Mouse (Mus musculus): ENCODE measurements around the gene Ccdc85c.

Gene Ccdc85c

GRCm38 (mm10) chr12:108294620-108295019 lies 19.4 kb upstream of the Ccdc85c start:
- DNase-seq (ENCODE audit: low read depth): no peak

DNA sequence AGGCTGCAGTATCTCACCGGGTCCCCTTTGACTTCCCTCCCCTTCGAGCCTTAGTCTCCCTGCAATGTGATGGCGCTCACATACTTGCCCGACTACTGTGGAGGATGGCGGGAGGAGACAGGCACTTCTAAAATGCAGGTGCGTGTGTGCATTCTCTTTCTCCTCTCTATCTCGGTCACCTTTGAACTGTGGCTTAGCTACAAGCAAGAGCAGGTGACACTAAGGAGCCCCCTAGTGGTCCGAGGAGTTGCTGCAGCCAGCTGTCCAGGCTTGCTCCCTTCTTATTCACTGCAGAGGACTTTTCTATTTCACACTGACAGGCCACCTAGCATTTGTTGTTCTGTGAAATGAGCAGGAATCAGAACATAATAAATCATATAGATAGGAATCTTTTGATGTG lies 17.7 kb upstream of the Ccdc85c start:
- no peak for DNase-seq (ENCODE audit: low read depth)

DNA sequence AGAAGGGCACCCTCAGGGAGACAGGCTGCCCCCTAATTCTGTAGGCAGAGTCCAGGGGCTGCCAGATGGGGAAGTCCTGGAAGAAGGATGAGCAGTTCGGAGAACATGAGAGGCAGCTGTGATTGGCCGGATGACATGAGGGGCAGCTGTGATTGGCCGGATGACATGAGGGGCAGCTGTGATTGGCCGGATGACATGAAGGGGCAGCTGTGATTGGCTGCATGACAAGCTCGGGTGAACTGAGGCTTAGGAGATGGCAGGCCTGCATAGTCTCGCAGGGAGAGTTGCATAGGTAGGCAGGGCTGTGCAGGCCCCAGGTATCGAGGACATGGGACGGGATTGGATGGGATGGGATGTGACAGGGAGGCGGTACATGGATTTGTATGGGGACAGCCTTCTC lies 17.2 kb upstream of the Ccdc85c start:
- DNase-seq (ENCODE audit: low read depth): no peak

GRCm38 (mm10) chr12:108288127-108288880 lies 13.1 kb upstream of the Ccdc85c start:
- no peak for DNase-seq (ENCODE audit: low read depth)

- no peak for DNase-seq (ENCODE audit: low read depth)
Observed at GRCm38 (mm10) chr12:108287011-108287410, 11.8 kb upstream of the Ccdc85c start.

DNA sequence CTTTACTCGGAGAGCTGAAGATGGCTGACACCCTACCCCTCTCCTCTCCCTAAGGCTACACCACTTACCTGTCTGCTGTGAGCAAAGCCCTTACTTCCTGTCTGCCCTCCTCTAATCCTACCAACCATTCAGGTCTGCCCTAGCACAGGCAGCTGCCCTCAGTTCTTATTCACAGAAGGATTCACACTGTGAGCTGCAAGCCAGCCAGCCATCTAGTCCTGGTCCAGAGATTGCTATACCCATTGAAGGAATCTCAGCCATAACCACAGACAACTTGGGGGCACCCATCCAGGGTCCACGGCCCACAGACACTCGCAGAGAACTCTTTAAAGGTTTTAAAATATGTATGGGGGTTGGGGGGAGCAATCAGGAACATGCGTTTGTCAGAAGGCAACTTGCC lies 11.2 kb upstream of the Ccdc85c start:
- DNase-seq (ENCODE audit: low read depth): no peak

DNA sequence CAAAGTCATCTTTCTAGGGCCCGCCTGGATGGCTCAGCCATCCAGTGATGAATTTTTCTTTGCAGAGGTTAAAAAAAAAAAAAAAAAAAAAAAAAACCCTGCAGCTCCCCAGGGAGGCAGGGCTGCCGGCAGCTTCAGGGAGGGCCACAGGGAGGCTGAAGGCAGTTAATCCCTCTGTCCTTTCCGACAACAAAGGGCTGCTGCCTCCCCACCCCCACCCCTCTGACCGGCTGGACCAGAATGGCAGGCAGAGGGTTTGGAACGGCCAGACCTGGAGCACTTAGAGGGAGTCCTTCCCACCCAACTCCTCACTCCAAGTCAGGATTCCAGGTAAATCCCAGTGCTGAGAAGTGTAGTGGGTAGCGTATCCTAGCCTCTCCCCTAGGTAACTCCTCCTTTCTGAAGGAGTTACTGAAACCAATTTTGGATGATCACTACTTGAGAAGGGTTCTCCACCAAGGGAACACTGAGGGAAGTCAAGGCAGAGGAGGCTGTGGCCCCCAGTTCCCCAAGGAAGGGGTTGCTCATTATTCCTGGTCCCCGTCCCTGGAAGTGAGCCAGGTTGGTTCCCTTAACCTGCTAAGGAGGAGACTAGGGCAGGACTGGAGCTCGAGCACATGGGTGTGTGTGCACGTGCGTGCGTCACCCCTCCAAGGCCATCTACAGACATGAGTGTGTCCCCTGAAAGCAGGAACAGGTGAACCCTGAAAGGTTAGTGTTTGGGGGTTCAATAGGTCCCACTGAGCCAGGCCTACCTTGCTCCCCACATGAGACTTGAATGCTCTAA lies 10.2 kb upstream of the Ccdc85c start:
- DNase-seq (ENCODE audit: low read depth): no peak

DNA sequence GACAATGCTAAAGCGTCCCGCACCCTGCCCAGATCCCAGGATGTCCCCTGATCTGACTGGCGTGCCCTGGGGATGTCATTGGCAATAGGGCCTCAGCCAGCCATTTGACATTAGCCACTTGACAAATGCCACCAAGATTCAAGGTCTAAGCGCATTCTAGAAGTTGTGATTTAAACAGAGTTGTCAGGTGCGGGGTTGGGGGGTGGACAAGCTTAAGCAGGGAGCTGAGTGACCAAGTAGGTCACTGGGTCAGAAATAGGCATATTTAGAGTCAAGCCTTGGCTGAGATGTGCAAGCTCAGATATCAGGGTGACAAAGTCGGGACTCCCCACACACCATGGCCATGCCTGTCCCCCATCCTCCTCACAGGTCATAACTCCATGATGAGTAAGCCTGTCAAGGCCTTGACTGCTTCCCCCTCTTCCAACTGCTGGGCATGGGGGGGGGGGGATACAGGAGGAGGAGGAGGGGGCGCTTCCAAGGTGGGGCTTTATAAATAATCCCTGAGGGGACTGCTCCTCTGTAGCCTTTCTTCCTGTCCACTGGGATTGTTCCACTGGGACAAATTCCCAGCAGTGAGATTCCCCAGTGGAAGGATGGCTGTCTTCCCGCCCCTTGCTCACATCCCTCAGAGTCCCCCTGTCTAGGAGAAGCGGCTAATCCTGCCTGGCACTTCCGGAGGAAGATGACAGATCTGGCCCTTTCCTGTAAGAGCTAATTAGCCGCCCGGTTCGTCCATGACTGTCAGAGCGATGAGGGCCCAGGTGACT lies 9.4 kb upstream of the Ccdc85c start:
- DNase-seq (ENCODE audit: low read depth): no peak

DNA sequence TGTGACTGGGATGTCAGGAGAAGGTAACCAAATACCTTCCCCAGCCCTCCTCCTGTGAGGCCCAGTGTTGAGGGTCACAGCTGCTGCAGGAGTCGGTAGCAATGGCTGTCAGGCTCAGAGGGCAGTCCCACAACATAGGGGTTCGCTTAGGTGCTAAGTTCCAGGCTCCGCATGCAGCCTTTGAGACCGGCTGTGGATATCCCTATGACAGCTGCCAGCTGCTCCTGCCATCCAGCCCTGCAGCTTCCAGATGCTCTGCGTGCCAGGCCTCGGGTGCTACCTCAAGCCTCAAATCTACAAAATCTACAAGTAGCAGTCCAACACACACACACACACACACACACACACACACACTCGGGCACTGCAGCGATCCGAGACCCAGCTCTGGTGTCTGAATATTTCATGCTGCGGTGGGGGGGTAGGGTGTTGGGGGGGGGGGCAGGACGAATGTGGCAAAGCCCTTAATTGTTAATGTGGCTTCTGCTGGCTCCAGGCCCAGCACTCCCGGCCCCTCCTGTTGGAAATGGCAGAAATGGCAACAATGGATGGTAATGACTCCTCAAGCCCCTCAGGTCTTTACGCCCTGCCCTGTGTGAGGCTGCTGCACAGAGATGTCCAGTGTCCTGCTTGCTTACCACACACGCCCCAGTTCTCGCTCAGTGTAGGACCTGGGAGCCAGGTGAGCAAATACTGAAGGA lies 3.1 kb upstream of the Ccdc85c start:
- no peak for DNase-seq (ENCODE audit: low read depth)

DNA sequence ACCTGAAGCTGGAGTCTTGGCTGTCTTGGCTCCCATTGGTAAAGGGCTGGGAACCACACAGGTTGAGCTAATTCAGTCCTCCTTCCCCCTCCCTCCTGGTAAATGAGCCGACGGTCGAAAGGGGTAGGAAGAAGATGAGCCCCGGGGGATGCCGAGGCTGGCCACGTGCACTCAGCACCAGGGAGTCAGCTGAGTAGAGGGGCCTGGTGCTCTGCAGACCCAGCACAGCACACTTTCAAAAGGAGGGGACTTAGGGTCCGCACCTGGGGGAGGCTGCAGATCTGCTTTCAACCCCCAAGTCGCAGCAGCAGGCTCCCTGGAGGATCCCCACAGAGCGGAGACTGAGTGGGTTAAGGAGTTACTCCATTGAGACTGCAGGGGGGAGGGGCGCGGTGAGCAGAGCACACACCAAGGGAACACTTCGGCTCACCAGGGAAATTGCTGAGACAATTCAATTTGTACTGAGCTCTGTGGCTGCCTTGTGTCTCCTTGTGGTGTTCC lies 2.2 kb upstream of the Ccdc85c start:
- no peak for DNase-seq (ENCODE audit: low read depth)

GRCm38 (mm10) chr12:108275920-108276822 lies 946 bp upstream of the Ccdc85c start:
- no peak for DNase-seq (ENCODE audit: low read depth)

- DNase-seq (ENCODE audit: low read depth): peak; percentile 84
Observed at GRCm38 (mm10) chr12:108275508-108275890, 274 bp upstream of the Ccdc85c start.

DNA sequence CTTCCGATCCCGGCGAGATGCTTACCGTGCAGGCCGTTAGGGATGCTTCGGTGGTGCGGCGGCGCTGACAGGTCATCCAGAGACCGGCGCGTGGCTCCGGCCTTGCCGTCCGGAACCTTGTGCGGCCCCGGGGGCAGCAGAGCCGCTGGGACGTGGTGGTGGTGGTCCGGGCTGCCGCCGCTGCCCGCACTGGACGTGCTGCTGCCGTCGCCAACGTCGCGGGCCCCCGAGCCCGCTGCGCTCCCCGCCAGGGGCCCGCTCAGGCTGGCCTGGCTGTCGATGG lies 971 bp downstream of the Ccdc85c start:
- no peak for DNase-seq (ENCODE audit: low read depth)

DNA sequence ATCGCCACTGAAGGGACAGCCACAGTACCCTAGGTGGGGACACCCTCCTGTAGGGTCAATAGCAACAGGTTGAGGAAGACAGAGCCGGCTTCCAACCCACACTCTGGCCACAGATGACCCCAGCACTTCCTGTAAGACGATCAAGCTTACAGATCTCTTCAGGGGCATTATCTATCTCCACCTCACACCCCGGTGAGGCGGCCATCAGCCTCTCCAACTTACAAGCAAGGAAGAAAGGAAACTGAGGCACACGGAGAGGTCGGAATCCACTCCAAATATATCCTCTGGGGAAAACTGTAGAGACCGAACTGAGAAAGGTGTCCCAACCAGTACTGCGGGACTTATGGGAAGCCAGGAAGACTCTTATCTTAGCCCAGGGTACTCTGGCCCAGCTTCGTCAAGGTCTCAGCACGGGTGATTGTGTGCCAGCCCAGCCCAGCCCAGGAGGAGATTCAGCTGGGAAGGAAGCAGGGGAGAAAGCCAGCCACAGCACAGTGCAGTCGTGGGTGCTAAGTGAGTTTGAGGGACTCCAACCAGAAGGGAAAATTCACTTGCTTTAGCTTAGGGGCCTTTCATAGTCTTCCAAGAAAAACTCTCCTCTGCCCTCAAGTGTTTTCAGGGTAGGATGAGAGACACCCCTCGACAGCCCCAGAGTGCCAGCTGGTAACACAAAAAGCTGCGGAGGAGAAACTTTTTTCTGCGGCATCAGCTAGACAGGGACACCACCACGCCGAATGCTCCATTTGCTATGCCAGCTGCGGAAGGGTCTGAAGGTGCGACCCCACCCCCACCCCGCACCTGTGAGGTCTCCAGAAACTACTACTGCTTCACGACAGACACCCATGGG lies 1.5 kb downstream of the Ccdc85c start:
- DNase-seq (ENCODE audit: low read depth): no peak

GRCm38 (mm10) chr12:108272143-108272635 lies 3.0 kb downstream of the Ccdc85c start:
- no peak for DNase-seq (ENCODE audit: low read depth)

DNA sequence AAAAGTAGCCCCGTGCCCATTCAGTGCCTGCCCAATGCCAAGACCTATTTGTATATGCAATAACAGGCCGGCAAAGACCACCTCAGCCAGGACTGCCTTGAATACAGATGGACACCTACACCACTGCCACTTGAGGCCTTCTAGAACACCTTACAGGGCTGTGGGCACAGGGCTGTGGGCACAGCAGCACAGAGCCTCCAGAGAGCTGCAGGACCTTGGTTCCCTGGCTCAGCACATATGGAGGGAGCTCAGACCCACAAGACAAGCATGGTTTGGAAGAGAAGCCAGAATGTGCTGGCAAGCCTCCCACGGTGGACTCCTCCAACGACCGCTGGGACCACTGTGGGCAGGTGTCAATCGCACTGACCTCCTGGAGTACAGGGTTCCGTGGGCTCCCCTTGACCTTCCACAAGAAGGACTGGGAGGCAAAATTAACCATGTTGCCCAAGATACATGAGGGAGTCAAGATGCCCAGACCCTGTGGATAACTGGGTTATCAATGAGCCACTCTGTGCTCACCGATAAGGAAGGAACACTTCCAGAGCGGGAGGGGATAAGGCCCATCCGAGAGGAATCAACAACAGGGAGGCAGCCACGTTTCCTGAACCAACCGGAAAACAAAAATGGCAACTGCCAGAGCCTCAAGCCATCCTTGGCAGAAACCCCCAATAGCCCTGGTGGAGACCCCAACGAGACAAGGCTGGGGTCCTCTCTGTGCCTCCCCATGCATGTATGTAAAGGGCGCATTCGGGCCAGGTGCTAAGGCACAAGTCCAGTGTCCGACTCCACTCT lies 3.7 kb downstream of the Ccdc85c start:
- no peak for DNase-seq (ENCODE audit: low read depth)

DNA sequence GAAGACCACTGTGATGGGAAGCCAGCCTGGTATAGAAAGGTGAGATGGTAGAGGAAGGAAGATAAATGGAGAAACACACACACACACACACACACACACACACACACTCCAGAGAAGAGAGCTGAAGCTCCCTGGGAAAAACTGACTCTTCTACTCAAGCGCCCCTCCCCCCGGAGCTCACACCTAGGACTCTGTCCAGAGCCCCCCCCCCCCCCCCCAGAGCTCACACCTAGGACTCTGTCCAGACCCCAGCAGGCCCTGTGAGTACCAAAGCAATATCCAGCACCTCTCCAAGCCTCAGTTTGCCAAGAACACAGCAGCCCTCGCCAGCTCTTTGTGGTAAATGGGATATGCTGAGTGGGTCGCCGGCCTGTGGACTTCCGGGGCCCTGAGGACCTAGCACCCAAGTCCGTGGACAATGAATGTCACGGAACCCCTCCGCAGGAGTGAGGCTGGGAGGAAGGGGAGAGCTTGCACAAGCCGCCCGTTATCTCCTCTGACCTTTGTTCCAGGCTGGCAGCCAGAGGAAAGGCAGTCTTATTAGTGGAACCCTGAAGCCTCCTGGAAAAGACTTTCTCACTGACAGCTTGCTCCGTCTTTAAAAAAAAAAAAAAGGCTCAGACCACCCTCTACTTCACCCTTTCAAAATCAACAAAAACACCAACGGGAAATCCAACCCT lies 4.8 kb downstream of the Ccdc85c start:
- no peak for DNase-seq (ENCODE audit: low read depth)

DNA sequence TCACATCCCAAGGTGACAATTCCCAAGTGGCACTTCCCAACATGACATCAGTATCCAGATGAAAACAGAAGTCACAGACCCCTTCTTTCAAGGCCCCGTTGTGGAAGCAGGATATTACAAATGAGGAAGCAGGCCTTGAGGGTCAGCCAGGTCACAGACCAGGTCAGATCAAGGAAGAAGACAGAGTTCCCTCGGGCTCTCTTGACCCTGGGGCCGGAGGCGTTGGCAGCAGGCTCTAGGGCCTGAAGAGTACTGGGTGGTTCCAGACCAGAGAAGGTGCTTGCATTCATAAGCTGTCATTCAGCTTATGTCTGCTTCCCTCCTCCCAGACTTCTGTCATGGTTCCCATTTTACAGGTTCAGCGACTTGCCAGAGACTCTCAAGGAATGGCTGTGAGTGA lies 5.5 kb downstream of the Ccdc85c start:
- no peak for DNase-seq (ENCODE audit: low read depth)

GRCm38 (mm10) chr12:108268970-108269369 lies 6.3 kb downstream of the Ccdc85c start:
- no peak for DNase-seq (ENCODE audit: low read depth)
